Mouse (Mus musculus) forebrain, embryonic 15.5 days (tissue): ENCODE measurements at regions not wholly inside any gene's neighbourhood (a gene's known extent, or its start where the extent isn't known, plus 50 kb on each side); places are given as distances from the start of the nearest gene placed in this dataset.
A peak's percentile ranks its signal among the peaks of the same experiment; 100 is the strongest.

Experiments
- ATAC-seq: fragments of 200-750 bp; cut with Nextera tagmentation; replicated peaks from 2 replicates; pipeline ENCODE4 v1.8.0; 2017; ENCODE audit warnings: mild to moderate bottlenecking, moderate TSS enrichment, moderate library complexity
- H3K27ac ChIP-seq: fragments of 300-500 bp; sonication (generic); replicated peaks from 2 replicates; pipeline ENCODE4 v1.5.1; 2015; ENCODE audit warnings: mild to moderate bottlenecking, inconsistent platforms
- H3K27me3 ChIP-seq: fragments of 300-500 bp; sonication (generic); 2 replicates; pipeline ENCODE4 v1.6.1; 2015; ENCODE audit warnings: inconsistent platforms
- H3K36me3 ChIP-seq: fragments of 300-500 bp; sonication (generic); 2 replicates; pipeline ENCODE4 v1.6.1; 2015; ENCODE audit warnings: mild to moderate bottlenecking, inconsistent platforms
- H3K4me1 ChIP-seq: fragments of 300-500 bp; sonication (generic); 2 replicates; pipeline ENCODE4 v1.6.1; 2015; ENCODE audit warnings: inconsistent platforms
- H3K4me2 ChIP-seq: fragments of 300-500 bp; sonication (generic); replicated peaks from 2 replicates; pipeline ENCODE4 v1.6.1; 2015; ENCODE audit warnings: mild to moderate bottlenecking, inconsistent platforms
- H3K4me3 ChIP-seq: fragments of 300-500 bp; sonication (generic); 2 replicates; pipeline ENCODE4 v1.5.1; 2015; ENCODE audit warnings: mild to moderate bottlenecking, inconsistent platforms
- H3K9ac ChIP-seq: fragments of 300-500 bp; sonication (generic); replicated peaks from 2 replicates; pipeline ENCODE4 v1.6.1; 2015; ENCODE audit warnings: mild to moderate bottlenecking, inconsistent platforms
- H3K9me3 ChIP-seq: fragments of 300-500 bp; sonication (generic); 2 replicates; pipeline ENCODE4 v1.6.1; 2016; ENCODE audit warnings: inconsistent platforms
- WGBS: fragments of 180-500 bp; shearing (Covaris S2); methylation state at CpG from one replicate; pipeline ENCODE4 v1.1.7; 2015; ENCODE audit warnings: mixed read lengths; 5-methylcytosine and 5-hydroxymethylcytosine counted together

DNA sequence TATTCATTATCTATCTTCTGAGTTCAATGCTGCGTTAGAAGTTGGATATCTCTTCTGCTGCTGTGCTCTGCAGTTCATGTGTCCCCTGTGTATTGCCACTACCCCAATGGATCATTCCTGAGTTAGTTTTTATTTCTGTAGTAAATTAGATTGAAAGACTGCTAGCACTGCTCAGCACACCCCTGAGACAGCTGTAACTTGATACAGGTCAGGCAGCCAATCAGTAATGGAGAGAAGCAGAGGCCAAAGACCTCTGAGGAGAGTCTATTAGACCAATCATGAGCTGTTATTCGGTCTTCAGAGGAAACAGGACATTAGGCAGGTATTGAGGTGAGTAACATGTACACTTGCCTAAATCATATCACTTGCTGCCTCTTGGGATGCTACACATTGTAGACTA, 837.5 kb upstream of the Chordc1 start:
- no peak for ATAC-seq
- H3K9ac ChIP-seq = no peak overlapping the region
- H3K4me3 ChIP-seq = no peak overlapping the region
- no peaks in the 10 kb centered on the region for H3K36me3 ChIP-seq
- WGBS = 79% methylated on average over 2 of the region's 2 CpGs
- H3K9me3 ChIP-seq = no peaks in the 10 kb centered on the region
- H3K4me2 ChIP-seq = no peak overlapping the region
- no peaks in the 10 kb centered on the region for H3K4me1 ChIP-seq
- H3K27me3 ChIP-seq = no peaks in the 10 kb centered on the region
- H3K27ac ChIP-seq = no peak overlapping the region

DNA sequence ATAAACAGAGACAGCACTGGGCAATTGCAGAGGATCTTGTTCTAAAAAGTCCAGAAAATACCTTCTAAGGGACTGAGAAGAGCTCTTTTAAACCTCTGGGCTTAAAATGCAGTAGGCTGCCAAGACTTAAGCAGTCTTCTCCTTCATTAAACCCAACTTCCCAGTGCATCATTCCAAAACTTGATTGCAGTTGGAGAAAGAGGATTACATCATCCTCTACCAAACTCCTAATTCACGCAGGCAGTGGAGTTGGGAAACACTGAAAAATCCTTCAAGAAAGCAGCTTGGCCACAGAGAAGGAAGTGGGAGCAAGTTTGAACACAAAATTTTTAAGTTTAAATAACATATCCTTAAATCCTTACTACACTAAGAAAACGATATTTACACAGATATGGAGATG, 825.5 kb upstream of the Chordc1 start:
- Histone ChIP-seq H3K9me3 (no peaks in the 10 kb centered on the region), H3K4me3 (no peak overlapping the region), H3K27ac (no peak overlapping the region), H3K9ac (no peak overlapping the region), H3K4me2 (no peak overlapping the region), H3K27me3 (no peaks in the 10 kb centered on the region), H3K36me3 (no peaks in the 10 kb centered on the region), H3K4me1 (no peaks in the 10 kb centered on the region)
- no peak for ATAC-seq
- WGBS = 69% methylated on average over 2 of the region's 2 CpGs

DNA sequence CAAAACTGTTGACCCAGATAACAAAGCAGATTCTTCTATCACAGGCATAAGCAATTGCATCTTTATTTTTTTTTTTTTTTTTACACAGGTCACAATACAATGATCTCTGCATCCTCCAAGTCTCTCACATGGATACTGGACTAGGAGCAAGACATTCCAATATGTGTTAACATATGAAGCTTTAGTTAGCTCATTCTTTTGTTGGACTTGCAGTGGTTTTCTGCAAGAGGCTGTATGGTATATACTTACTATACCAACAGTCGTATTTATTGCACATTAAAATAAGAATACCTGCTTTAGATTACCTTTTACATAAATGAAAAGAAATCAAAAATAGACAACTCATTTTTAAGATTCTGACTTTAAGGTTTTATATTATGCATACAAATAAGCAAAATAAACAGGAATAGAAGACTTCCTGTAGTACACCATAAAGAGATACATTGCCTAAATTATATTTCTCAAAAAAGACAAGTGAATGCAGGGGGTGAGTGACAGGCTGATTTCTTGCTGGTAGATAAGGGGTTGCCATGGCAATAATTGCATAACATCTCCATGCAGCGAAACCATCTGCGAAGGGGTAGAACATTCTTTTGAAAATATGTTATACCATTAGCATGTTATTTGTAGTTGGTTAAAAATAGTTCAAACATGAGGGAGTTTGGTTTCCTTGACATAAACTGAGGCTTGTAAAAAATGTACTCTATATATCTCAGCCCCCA, 807.1 kb upstream of the Chordc1 start:
- H3K4me2 ChIP-seq = no peak overlapping the region
- H3K36me3 ChIP-seq = no peaks in the 10 kb centered on the region
- peak; percentile 90 for ATAC-seq
- H3K4me1 ChIP-seq = no peaks in the 10 kb centered on the region
- no peak overlapping the region for H3K27ac ChIP-seq
- WGBS = 62% methylated on average over 3 of the region's 3 CpGs
- H3K27me3 ChIP-seq = no peaks in the 10 kb centered on the region
- no peaks in the 10 kb centered on the region for H3K9me3 ChIP-seq
- no peak overlapping the region for H3K9ac ChIP-seq
- H3K4me3 ChIP-seq = no peak overlapping the region

DNA sequence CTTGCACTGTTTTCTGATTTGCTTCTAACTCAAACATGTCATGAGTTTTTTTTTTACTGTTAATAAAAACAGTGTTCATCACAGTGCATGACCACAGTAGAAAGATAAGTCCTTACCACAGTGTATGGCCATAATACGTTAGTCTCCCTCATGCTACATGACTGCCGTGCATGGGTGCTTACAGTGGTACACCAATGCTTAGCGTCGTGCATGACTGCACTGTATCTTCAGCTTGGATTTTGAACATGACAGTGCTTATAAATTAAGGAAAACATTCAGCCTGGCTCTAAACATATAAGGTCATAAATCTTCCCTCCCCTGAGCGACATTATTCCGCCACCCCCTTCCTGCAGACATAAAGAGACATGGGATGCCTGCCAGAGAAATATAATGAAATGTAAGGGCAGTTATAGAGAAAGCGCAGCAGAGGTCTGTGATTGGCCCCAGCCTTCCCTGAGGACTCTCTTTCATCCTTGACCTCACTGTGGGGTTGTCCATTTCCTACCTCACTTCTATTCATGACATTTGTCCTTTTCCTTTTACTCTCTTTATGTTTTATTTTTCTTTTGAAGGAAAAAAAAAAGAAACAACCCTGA, 791.7 kb upstream of the Chordc1 start:
- Histone ChIP-seq H3K27ac (no peak overlapping the region), H3K9ac (no peak overlapping the region), H3K4me1 (no peaks in the 10 kb centered on the region), H3K27me3 (no peaks in the 10 kb centered on the region), H3K4me3 (no peak overlapping the region), H3K9me3 (no peaks in the 10 kb centered on the region), H3K4me2 (no peak overlapping the region), H3K36me3 (no peaks in the 10 kb centered on the region)
- WGBS = 81% methylated on average over 7 of the region's 7 CpGs
- peak; percentile 48; the same call in 1 of the 2 replicates for ATAC-seq

DNA sequence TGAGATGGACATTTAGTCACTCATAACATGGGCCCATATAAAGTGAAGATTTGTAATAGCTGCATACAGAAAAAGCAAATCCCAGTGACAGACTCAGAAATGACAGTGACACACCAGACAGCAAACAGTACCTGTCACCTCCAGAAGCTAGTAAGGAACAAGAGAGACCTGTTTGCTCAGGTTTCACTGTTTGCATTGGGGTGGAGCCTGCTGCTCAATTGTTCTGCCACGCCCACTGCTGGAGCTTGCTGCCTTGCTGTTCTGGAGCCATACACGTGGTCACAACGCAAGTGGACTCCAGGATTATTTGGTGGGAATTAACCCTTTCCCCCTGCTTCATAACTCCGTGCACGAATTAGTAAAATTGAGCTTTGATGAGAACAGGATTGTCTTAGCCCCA, 783.2 kb upstream of the Chordc1 start:
- Histone ChIP-seq H3K4me3 (no peak overlapping the region), H3K27ac (no peak overlapping the region), H3K9me3 (no peaks in the 10 kb centered on the region), H3K4me2 (no peak overlapping the region), H3K36me3 (no peaks in the 10 kb centered on the region), H3K4me1 (no peaks in the 10 kb centered on the region), H3K9ac (no peak overlapping the region), H3K27me3 (no peaks in the 10 kb centered on the region)
- ATAC-seq = no peak
- 60% methylated on average over 5 of the region's 5 CpGs for WGBS

DNA sequence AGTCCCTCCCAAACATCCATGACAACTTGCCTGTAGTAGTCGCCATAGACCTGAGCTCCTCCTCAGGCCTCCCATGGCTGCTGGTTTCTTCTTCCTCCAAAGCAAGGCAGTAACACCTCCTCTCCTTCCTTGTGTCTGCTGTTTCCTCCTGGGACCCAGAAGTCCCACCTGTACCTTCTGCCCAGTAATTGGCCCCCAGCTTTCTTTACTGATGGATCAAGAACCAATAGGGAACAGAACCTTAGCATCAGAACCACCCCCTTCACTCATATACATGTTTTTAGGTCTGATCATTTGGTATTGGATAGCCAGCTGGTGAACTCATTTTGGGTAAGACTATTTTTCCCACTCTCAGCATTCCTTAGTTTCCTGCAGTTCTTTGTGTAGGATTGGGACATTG, 735.7 kb upstream of the Chordc1 start:
- Histone ChIP-seq H3K4me3 (no peak overlapping the region), H3K27me3 (no peaks in the 10 kb centered on the region), H3K9ac (no peak overlapping the region), H3K27ac (no peak overlapping the region), H3K9me3 (no peaks in the 10 kb centered on the region), H3K4me2 (no peak overlapping the region), H3K36me3 (no peaks in the 10 kb centered on the region), H3K4me1 (no peaks in the 10 kb centered on the region)
- 87% methylated on average over 1 of the region's 1 CpGs for WGBS
- ATAC-seq = no peak

DNA sequence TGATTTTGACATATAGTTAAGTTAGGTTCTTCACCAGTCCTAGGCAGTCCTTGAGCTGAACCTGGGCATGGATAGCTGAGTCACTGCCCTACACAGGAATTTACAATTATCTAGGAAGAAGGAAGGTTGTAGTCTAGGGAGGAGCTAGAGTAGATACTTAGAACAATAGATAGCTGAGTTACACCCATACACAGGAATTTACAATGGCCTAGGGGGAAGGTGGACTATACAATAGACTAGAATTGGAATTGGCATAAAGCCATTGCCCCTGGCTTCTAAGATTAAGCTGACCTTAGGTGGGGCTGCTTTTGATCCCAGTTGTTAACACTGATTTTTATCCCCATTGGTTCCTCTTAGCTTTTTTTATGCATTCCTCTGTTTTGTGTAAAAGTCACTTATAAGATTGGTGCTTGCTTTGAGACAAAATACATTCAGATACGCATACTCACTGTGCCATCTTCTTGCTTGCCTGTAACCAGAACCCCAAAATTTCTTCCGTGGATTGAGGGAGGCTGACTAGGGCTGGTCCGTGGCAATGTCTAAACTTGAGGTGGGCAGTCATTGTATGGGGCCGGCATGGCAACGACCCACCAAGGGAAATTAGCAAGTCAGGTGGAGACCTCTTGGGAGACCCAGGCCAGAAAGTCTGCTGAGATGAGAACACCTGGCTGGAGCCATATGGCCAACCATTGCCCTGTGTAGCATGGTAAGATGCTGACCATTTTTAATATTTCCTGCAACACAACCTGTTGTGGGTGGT, 734.1 kb upstream of the Chordc1 start:
- H3K36me3 ChIP-seq = no peaks in the 10 kb centered on the region
- H3K4me2 ChIP-seq = no peak overlapping the region
- no peaks in the 10 kb centered on the region for H3K4me1 ChIP-seq
- H3K27me3 ChIP-seq = no peaks in the 10 kb centered on the region
- H3K9ac ChIP-seq = no peak overlapping the region
- WGBS = 88% methylated on average over 5 of the region's 5 CpGs
- H3K27ac ChIP-seq = no peak overlapping the region
- no peaks in the 10 kb centered on the region for H3K9me3 ChIP-seq
- no peak for ATAC-seq
- no peak overlapping the region for H3K4me3 ChIP-seq

DNA sequence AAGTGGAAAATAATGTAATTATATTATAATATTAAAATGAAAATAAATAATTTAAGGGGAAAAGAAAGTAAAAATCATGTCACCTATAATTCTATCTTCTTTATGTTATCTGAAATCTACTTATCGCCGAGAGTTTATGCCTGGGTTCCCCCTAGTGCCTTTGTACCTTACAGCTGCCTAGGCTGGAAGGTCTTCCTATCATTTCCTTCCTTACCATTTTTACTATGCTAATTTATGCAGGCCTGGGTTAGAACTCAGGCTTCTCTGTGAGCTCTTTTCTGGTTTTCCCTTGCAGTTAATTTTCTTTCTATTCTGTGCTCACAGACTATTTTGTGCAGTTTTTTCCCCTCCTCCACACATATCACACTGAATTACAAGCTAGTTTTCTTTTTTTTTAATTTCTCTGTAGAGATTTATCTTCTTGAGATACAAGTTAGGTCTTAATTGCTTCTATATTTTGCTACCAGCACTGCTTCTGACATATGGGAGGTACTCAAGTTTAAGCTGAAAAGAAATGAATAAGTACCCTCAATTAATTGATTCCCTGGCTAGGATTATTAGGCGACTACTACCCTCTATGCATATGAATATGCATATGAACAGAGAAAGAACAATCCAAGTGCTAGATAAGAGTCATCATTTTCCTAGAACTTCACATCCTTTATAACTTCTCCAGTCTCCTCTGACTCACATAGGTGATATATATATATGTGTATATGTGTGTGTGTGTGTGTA, 724.0 kb upstream of the Chordc1 start:
- Histone ChIP-seq H3K4me1 (no peaks in the 10 kb centered on the region), H3K4me3 (no peak overlapping the region), H3K9me3 (no peaks in the 10 kb centered on the region), H3K9ac (no peak overlapping the region), H3K4me2 (no peak overlapping the region), H3K36me3 (no peaks in the 10 kb centered on the region), H3K27ac (no peak overlapping the region), H3K27me3 (no peaks in the 10 kb centered on the region)
- ATAC-seq = peak; percentile 63; the same call in 1 of the 2 replicates
- 53% methylated on average over 3 of the region's 3 CpGs for WGBS

DNA sequence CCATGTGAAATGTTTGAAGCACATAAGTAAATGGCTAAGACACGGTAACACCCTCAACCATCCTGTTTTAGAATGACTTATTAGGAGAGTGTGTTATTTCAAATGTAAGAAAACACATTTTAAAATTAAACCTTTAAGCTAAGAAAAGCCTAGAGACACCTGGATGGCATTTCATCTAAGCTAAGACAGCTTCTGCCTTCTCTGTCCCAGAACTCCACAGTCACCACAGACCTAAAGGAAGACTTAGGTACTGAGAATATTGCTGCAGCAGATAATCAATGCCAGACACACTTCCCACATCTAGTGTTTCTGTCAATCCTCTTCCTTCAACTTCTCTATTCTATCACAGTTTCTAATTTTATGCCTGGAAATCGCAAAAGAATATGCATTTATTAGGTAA, 704.4 kb upstream of the Chordc1 start:
- no peak for ATAC-seq

DNA sequence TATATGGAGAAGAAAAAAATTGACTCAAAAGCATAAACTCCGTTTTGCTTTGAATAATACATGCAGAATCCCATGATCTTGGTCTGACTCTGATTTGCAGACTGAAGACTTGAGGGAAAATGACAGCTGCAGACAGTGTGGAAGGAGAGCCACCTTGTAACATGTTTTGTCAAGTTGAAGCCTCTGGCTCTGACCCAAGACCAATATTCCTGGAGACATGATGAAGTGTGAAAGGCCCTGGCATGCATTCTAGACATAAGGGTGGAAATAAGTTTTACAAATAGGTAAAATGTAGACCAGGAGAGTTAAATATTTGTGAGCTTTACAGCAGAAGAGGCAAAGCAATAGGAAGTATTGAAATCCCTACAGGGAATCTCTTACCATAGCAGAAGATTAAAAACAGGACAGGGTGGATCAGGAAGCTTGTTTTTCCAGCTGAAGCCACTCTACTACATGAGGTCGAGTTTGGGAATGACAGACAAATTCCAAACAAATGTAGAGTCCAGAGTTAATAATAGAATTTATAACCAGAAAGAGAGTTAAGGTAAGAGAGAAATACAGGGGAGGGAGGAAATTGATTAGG, 703.9 kb upstream of the Chordc1 start:
- Histone ChIP-seq H3K9me3 (no peaks in the 10 kb centered on the region), H3K27me3 (no peaks in the 10 kb centered on the region), H3K4me3 (no peak overlapping the region), H3K27ac (no peak overlapping the region), H3K9ac (no peak overlapping the region), H3K4me2 (no peak overlapping the region), H3K36me3 (no peaks in the 10 kb centered on the region), H3K4me1 (no peaks in the 10 kb centered on the region)
- ATAC-seq = no peak
- WGBS = 54% methylated on average over 2 of the region's 2 CpGs

More for the DNA sequence above, 704.4 kb upstream of the Chordc1 start:
- no peak overlapping the region for H3K4me2 ChIP-seq
- H3K27me3 ChIP-seq = no peaks in the 10 kb centered on the region
- no peaks in the 10 kb centered on the region for H3K9me3 ChIP-seq
- no peaks in the 10 kb centered on the region for H3K36me3 ChIP-seq
- no peaks in the 10 kb centered on the region for H3K4me1 ChIP-seq
- H3K9ac ChIP-seq = no peak overlapping the region
- 91% methylated on average over 2 of the region's 2 CpGs for WGBS
- H3K4me3 ChIP-seq = no peak overlapping the region
- H3K27ac ChIP-seq = no peak overlapping the region

DNA sequence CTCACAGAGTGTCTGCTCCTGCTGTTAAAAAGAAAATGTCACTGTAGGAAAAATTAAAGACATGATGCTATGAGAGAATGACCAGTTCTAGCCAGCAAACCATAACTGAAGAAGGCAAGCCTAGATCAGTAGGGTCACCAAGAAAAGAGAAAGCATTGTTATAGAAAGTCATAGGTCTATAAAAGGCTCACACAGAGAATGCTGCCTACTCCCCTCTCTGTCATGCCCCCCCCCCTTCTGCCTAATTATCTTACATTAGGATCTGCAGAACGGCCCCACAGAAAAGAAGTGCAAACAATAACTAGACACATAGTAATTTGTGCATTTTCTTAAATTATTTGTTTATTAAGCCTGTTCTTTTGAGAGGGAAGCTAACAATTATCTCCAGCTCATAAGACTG, 680.8 kb upstream of the Chordc1 start:
- H3K4me2 ChIP-seq = no peak overlapping the region
- ATAC-seq = no peak
- no peaks in the 10 kb centered on the region for H3K36me3 ChIP-seq
- H3K4me1 ChIP-seq = no peaks in the 10 kb centered on the region
- H3K9ac ChIP-seq = no peak overlapping the region
- no peaks in the 10 kb centered on the region for H3K27me3 ChIP-seq
- no peak overlapping the region for H3K27ac ChIP-seq
- H3K4me3 ChIP-seq = no peak overlapping the region
- H3K9me3 ChIP-seq = no peaks in the 10 kb centered on the region
- 13% methylated on average over 1 of the region's 1 CpGs for WGBS

DNA sequence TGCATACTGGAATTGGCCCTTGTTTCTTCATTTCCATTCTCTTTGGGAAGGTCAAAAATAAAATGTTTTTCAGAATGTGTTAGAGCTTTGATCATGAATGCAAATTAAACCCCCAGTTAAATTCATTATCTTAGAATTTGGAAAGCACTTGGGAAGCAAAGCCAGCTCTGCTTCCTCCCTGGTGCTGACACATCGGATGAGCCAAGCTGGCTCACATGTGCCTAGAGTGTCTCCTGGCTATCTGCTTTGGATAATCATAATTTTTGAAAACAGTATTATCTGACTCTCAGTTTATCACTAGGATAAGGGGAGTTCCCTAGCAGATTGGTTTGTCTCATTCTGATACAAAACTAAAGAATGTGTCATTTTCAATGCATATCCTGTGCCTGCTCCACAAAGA, 649.4 kb upstream of the Chordc1 start:
- no peak overlapping the region for H3K4me3 ChIP-seq
- ATAC-seq = no peak
- no peak overlapping the region for H3K4me2 ChIP-seq
- 68% methylated on average over 1 of the region's 1 CpGs for WGBS
- H3K27ac ChIP-seq = no peak overlapping the region
- no peaks in the 10 kb centered on the region for H3K4me1 ChIP-seq
- no peak overlapping the region for H3K9ac ChIP-seq
- no peaks in the 10 kb centered on the region for H3K9me3 ChIP-seq
- no peaks in the 10 kb centered on the region for H3K27me3 ChIP-seq
- H3K36me3 ChIP-seq = no peaks in the 10 kb centered on the region
